Mouse (Mus musculus): ENCODE results near the gene Scn3b. TPM values are rescaled to one million over a fixed set of nuclear protein-coding genes. Genes with fewer than 3 reads are reported as not detected.

Scn3b gene
- polyA plus RNA-seq, 1 experiment: 7.2 TPM

DNA sequence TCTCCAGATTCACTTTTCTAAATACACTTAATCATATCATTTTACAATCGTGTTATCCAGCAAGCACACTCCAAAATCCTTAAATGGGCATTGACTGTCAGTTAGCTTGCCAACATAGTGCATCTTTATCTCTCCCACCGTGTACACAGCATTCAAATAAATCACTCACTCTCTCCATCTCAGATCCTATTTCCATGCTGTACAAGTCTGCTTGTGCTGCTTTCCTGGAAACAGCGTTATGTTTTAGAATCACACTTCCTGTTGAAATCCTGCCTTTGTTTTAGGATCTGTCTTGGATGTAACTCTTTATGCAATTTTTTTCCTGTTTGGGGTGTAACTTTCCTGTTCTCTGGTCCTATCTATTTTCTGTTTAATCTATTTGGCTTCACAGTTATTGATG lies 16.6 kb upstream of the Scn3b start:
- Histone ChIP-seq H3K36me3 (ENCODE audit: control insufficient read depth, insufficient read depth, low read length, poor library complexity, severe bottlenecking) (no peaks in the 10 kb centered on the region), H3K9me3 (replicated peaks; ENCODE audit: control insufficient read depth, insufficient read depth, low read length, poor library complexity, severe bottlenecking) (peaks cover 5% of the 10 kb centered on the region; the same call in 1 of the 2 replicates), H3K27me3 (ENCODE audit: control insufficient read depth, insufficient read depth, low read length, poor library complexity, severe bottlenecking) (no peaks in the 10 kb centered on the region), H3K4me1 (ENCODE audit: control insufficient read depth, insufficient read depth, low read length) (no peaks in the 10 kb centered on the region), H3K4me3 (ENCODE audit: low read depth, low read length) (no peak overlapping the region), H3K27ac (ENCODE audit: insufficient read depth, low read length) (no peak overlapping the region), H3K9ac (ENCODE audit: low read depth, poor library complexity, severe bottlenecking) (no peak overlapping the region)
- TF ChIP-seq CTCF (IDR thresholded peaks at IDR 0.05; ENCODE audit: low read depth, low read length) (no peak), EP300 (IDR thresholded peaks at IDR 0.05; ENCODE audit: insufficient read depth, low read depth, low read length) (no peak), POLR2A (IDR thresholded peaks at IDR 0.05; ENCODE audit: insufficient read depth, low read length) (no peak)

DNA sequence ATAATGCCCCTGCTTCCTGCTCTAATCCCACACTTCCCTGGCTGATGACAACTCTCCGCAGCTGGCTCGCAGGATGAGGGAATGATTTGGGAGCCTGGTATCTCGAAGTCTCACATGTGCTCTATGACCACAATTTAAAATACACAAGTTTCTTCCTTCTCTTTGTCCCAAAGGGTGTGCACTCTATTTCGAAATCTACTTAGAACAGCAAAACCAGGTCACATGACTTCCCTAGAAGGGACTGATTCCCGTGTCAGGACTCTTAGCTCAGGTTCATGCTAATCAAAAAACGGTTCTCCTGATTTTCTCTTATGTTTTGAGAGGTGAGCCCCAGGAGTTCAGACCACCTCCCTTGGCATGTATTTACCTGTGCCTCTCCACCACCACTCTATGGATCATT lies 5.1 kb upstream of the Scn3b start:
- Histone ChIP-seq H3K9me3 (replicated peaks; ENCODE audit: control insufficient read depth, insufficient read depth, low read length, poor library complexity, severe bottlenecking) (no peaks in the 10 kb centered on the region), H3K27me3 (ENCODE audit: control insufficient read depth, insufficient read depth, low read length, poor library complexity, severe bottlenecking) (no peaks in the 10 kb centered on the region), H3K4me3 (ENCODE audit: low read depth, low read length) (no peak overlapping the region), H3K27ac (ENCODE audit: insufficient read depth, low read length) (no peak overlapping the region), H3K9ac (ENCODE audit: low read depth, poor library complexity, severe bottlenecking) (no peak overlapping the region), H3K4me1 (ENCODE audit: control insufficient read depth, insufficient read depth, low read length) (no peaks in the 10 kb centered on the region), H3K36me3 (ENCODE audit: control insufficient read depth, insufficient read depth, low read length, poor library complexity, severe bottlenecking) (no peaks in the 10 kb centered on the region)
- TF ChIP-seq POLR2A (IDR thresholded peaks at IDR 0.05; ENCODE audit: insufficient read depth, low read length) (no peak), CTCF (IDR thresholded peaks at IDR 0.05; ENCODE audit: low read depth, low read length) (no peak), EP300 (IDR thresholded peaks at IDR 0.05; ENCODE audit: insufficient read depth, low read depth, low read length) (no peak)

DNA sequence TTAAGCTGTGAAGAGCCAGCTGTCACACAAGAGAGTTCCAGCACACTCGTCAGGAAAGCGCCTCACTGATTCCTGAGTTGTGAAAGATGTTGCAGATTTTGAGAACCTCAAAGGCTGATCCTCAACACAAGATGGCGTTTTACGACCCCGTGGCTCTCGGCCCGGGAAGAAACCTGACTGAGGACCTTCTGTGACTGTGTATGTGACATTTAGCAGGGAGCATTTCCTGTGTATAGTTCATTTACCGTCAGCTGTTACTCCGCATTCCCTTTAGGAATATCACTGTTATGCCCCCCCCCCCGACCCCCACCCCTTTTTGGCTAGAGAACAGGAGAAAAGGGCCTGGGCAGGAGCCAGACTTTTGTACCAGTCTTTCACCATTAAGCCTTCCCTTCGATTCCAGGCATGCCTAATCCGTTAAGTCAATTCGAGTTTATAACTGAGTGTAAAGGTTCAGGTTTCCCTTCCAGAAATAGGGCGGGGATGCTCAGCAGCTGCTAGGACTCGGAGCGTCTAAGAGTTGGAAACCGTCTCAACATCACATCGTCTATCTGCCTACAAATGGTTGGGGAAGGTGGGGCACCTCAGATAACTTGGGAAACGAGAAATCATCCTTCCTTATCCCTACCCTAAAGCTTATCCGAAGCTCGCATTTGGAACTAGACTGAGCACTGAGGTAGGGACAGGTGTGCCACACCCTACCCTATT lies 823 bp upstream of the Scn3b start:
- Histone ChIP-seq H3K9ac (ENCODE audit: low read depth, poor library complexity, severe bottlenecking) (no peak overlapping the region; the same call in 1 of the 2 replicates), H3K9me3 (replicated peaks; ENCODE audit: control insufficient read depth, insufficient read depth, low read length, poor library complexity, severe bottlenecking) (no peaks in the 10 kb centered on the region), H3K27ac (ENCODE audit: insufficient read depth, low read length) (no peak overlapping the region), H3K4me1 (ENCODE audit: control insufficient read depth, insufficient read depth, low read length) (no peaks in the 10 kb centered on the region), H3K27me3 (ENCODE audit: control insufficient read depth, insufficient read depth, low read length, poor library complexity, severe bottlenecking) (no peaks in the 10 kb centered on the region), H3K4me3 (ENCODE audit: low read depth, low read length) (no peak overlapping the region), H3K36me3 (ENCODE audit: control insufficient read depth, insufficient read depth, low read length, poor library complexity, severe bottlenecking) (no peaks in the 10 kb centered on the region)
- no peak for TF ChIP-seq EP300 (IDR thresholded peaks at IDR 0.05; ENCODE audit: insufficient read depth, low read depth, low read length)
- no peak for TF ChIP-seq POLR2A (IDR thresholded peaks at IDR 0.05; ENCODE audit: insufficient read depth, low read length)
- TF ChIP-seq CTCF (IDR thresholded peaks at IDR 0.05; ENCODE audit: low read depth, low read length): no peak

DNA sequence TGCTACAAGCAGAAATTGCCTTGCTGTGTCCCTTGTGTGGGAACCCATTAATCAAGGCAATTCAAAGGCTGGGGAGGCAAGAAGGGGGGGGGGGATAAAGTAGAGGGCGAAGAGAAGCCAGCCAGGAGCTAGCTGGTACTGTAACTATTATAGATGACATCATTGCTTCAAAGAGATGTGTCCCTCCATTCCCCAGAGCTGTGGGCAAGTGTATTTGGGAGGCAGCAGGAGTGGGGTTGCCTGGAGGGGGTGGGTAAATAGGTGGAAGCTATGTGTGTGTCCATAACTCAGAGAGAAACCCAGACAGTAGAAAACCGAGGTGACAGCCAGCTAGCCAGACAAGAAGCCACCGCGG lies 292 bp upstream of the Scn3b start:
- Histone ChIP-seq H3K27ac (ENCODE audit: insufficient read depth, low read length) (no peak overlapping the region), H3K27me3 (ENCODE audit: control insufficient read depth, insufficient read depth, low read length, poor library complexity, severe bottlenecking) (no peaks in the 10 kb centered on the region)

DNA sequence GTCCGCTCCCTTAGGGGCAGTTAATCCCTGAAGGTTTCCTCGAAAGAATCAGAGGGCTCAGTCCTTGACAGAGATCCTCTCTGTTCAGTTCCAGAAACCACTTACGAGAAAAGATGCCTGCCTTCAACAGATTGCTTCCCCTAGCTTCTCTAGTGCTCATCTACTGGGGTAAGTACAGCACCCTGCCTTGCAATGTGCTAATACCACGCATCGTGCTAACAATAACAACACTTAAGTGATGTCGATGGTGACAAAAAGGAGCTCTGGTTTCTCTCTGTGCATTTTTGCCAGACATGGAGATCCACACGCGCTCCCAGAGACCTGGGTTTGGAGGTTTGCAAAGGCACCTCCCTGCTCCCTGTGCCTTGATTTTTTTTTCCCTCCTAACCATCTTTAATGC lies 863 bp downstream of the Scn3b start:
- Histone ChIP-seq H3K9me3 (replicated peaks; ENCODE audit: control insufficient read depth, insufficient read depth, low read length, poor library complexity, severe bottlenecking) (no peaks in the 10 kb centered on the region), H3K27me3 (ENCODE audit: control insufficient read depth, insufficient read depth, low read length, poor library complexity, severe bottlenecking) (no peaks in the 10 kb centered on the region), H3K27ac (ENCODE audit: insufficient read depth, low read length) (no peak overlapping the region), H3K4me3 (ENCODE audit: low read depth, low read length) (peak overlapping the region; percentile 58), H3K9ac (ENCODE audit: low read depth, poor library complexity, severe bottlenecking) (no peak overlapping the region), H3K36me3 (ENCODE audit: control insufficient read depth, insufficient read depth, low read length, poor library complexity, severe bottlenecking) (no peaks in the 10 kb centered on the region), H3K4me1 (ENCODE audit: control insufficient read depth, insufficient read depth, low read length) (no peaks in the 10 kb centered on the region)
- TF ChIP-seq EP300 (IDR thresholded peaks at IDR 0.05; ENCODE audit: insufficient read depth, low read depth, low read length): no peak
- TF ChIP-seq POLR2A (IDR thresholded peaks at IDR 0.05; ENCODE audit: insufficient read depth, low read length): no peak
- no peak for TF ChIP-seq CTCF (IDR thresholded peaks at IDR 0.05; ENCODE audit: low read depth, low read length)

More for the DNA sequence above, 292 bp upstream of the Scn3b start:
- no peak overlapping the region; the same call in 1 of the 2 replicates for H3K9ac ChIP-seq (ENCODE audit: low read depth, poor library complexity, severe bottlenecking)
- peak overlapping the region; percentile 58; the same call in 1 of the 2 replicates for H3K4me3 ChIP-seq (ENCODE audit: low read depth, low read length)
- H3K36me3 ChIP-seq (ENCODE audit: control insufficient read depth, insufficient read depth, low read length, poor library complexity, severe bottlenecking): no peaks in the 10 kb centered on the region
- TF ChIP-seq CTCF (IDR thresholded peaks at IDR 0.05; ENCODE audit: low read depth, low read length) (no peak), POLR2A (IDR thresholded peaks at IDR 0.05; ENCODE audit: insufficient read depth, low read length) (no peak), EP300 (IDR thresholded peaks at IDR 0.05; ENCODE audit: insufficient read depth, low read depth, low read length) (no peak)
- H3K9me3 ChIP-seq (replicated peaks; ENCODE audit: control insufficient read depth, insufficient read depth, low read length, poor library complexity, severe bottlenecking): no peaks in the 10 kb centered on the region
- no peaks in the 10 kb centered on the region for H3K4me1 ChIP-seq (ENCODE audit: control insufficient read depth, insufficient read depth, low read length)

DNA sequence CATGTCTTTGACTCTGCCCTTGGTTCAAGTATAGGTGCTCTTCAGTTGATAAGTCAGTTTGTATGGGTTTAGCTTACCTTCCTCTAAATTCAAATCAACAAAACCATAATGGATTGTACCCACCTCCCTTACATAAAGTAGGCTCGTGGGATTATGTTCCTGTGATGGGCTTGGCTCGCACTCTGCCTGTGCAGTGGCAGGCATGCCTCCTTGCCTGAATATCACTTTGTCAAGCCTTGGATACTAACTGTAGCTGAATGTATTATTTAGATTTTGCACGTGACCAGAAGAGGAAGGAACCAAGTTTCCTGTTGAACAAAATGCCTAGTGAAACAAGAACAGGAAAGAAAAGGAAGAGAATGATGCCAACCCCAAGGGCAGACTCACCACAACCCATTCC lies 2.1 kb downstream of the Scn3b start:
- Histone ChIP-seq H3K4me1 (ENCODE audit: control insufficient read depth, insufficient read depth, low read length) (no peaks in the 10 kb centered on the region), H3K27ac (ENCODE audit: insufficient read depth, low read length) (no peak overlapping the region), H3K4me3 (ENCODE audit: low read depth, low read length) (no peak overlapping the region), H3K9ac (ENCODE audit: low read depth, poor library complexity, severe bottlenecking) (no peak overlapping the region), H3K36me3 (ENCODE audit: control insufficient read depth, insufficient read depth, low read length, poor library complexity, severe bottlenecking) (no peaks in the 10 kb centered on the region), H3K27me3 (ENCODE audit: control insufficient read depth, insufficient read depth, low read length, poor library complexity, severe bottlenecking) (no peaks in the 10 kb centered on the region), H3K9me3 (replicated peaks; ENCODE audit: control insufficient read depth, insufficient read depth, low read length, poor library complexity, severe bottlenecking) (no peaks in the 10 kb centered on the region)
- TF ChIP-seq EP300 (IDR thresholded peaks at IDR 0.05; ENCODE audit: insufficient read depth, low read depth, low read length) (no peak), POLR2A (IDR thresholded peaks at IDR 0.05; ENCODE audit: insufficient read depth, low read length) (no peak), CTCF (IDR thresholded peaks at IDR 0.05; ENCODE audit: low read depth, low read length) (no peak)
